Mouse (Mus musculus): ENCODE measurements around the gene Tmem178b. TPM values are rescaled to one million over a fixed set of nuclear protein-coding genes. Genes with fewer than 3 reads are reported as not detected.

The Tmem178b gene
- 1.5 TPM for polyA plus RNA-seq (2014; fragmentation: Illumina TruSeq; extraction: RNeasy Lipid Tissue Mini Kit (QIAGEN cat#74804); ENCODE audit: low read depth, low replicate concordance)

GRCm38 (mm10) chr6:39872901-39873591 is at the start of gene Tmem178b:
Gene Tmem178b, plus strand, starts transcription at chr6:39873271.

Other genes with a start within 250 kb of the Tmem178b start
- 15.1 TPM for gene Braf, start 147.8 kb upstream of the Tmem178b start, polyA plus RNA-seq (2014; fragmentation: Illumina TruSeq; extraction: RNeasy Lipid Tissue Mini Kit (QIAGEN cat#74804); ENCODE audit: low read depth, low replicate concordance)
- gene Mrps33, start 62.3 kb upstream of the Tmem178b start, polyA plus RNA-seq (2014; fragmentation: Illumina TruSeq; extraction: RNeasy Lipid Tissue Mini Kit (QIAGEN cat#74804); ENCODE audit: low read depth, low replicate concordance) = 69.6 TPM